In genomic region chr10:86158198-86158899, GRCm38 (mm10) we compare ENCODE assay signal across 13 mouse cellular contexts.
DNase-seq lines count a peak whose midpoint lies in the region; ATAC-seq and TF ChIP-seq lines count a peak whose summit lies in the region.
"Had no signal": no experiment of that assay in that cellular context is flagged by ENCODE, and none has a peak within 500 bp of the region (broad histone marks: within the 10 kb centered on the region; RNA-seq: fewer than 3 reads in every experiment).

No protein-coding gene starts in this region.

- no peak overlapping the region for H3K4me3 ChIP-seq in liver, embryonic 15.5 days (replicated peaks)
- no peak overlapping the region for H3K4me3 ChIP-seq in layer of hippocampus, adult 2 months

- no peak for TF ChIP-seq CTCF in layer of hippocampus, adult 2 months (conservative IDR thresholded peaks at IDR 0.05)

- H3K9me3 ChIP-seq in liver, embryonic 15.5 days (replicated peaks): no peaks in the 10 kb centered on the region
- H3K9me3 ChIP-seq: G1E had no signal

- H3K9ac ChIP-seq in liver, embryonic 15.5 days: no peak overlapping the region

- H3K4me2 ChIP-seq in liver, embryonic 15.5 days: peak overlapping the region; percentile 23; the same call in 1 of the 2 replicates

- 29% methylated on average over 8 of the region's 8 CpGs for WGBS in liver, embryonic 15.5 days (ENCODE audit: insufficient replicate concordance)

- ATAC-seq in liver, embryonic 15.5 days (ENCODE audit: insufficient read depth): no peak
- ATAC-seq: forebrain, embryonic 16.5 days; midbrain, embryonic 16.5 days had no signal

- H3K27ac ChIP-seq in liver, embryonic 15.5 days (replicated peaks): no peak overlapping the region
- no peak overlapping the region for H3K27ac ChIP-seq in layer of hippocampus, adult 2 months

- peaks cover 13% of the 10 kb centered on the region for H3K4me1 ChIP-seq in liver, embryonic 15.5 days (replicated peaks)

- DNase-seq in liver: no peak
- peak; percentile 52 to 74 for DNase-seq in heart, adult 9 months (ENCODE audit: low spot score in 2 of 2)
- peak; percentile 69 for DNase-seq in kidney, adult 9 months
- DNase-seq in lung, postnatal 25 days (ENCODE audit: low spot score): peak; percentile 72
- no peak for DNase-seq in embryo, embryonic 10.5 days (ENCODE audit: low spot score)
- DNase-seq in layer of hippocampus, adult 2 months (ENCODE audit: low spot score in 2 of 2): no peak
- DNase-seq in gastrocnemius, postnatal 4 days (ENCODE audit: low spot score in 2 of 2): no peak
- DNase-seq: right cerebral cortex, adult 18-20 months; thymus, postnatal 25 days had no signal

- H3K27me3 ChIP-seq in liver, embryonic 15.5 days: no peaks in the 10 kb centered on the region; the same call in 1 of the 2 replicates

- H3K36me3 ChIP-seq in liver, embryonic 15.5 days (replicated peaks): no peaks in the 10 kb centered on the region
- H3K36me3 ChIP-seq: G1E had no signal

Comparison
In these comparisons a context has a peak if more than half of its experiments do, and no peak if none do; other contexts are left out.
1. DNase-seq: peak in heart, adult 9 months (2 of 2), kidney, adult 9 months (single experiment) and lung, postnatal 25 days (single experiment); none in liver (single experiment), embryo, embryonic 10.5 days (single experiment), layer of hippocampus, adult 2 months (0 of 2) and gastrocnemius, postnatal 4 days (0 of 2).